Mouse (Mus musculus): ENCODE results near the gene C1rl. TPM values are rescaled to one million over a fixed set of nuclear protein-coding genes. Genes with fewer than 3 reads are reported as not detected.
"Not testable (repeated sequence)": the region's sequence is repeated elsewhere in the genome, so short reads cannot be mapped to it uniquely, and the experiment has no call there.

C1rl gene
- total RNA-seq, 2 experiments from 2014 or later: 5.9 to 7.0 TPM

DNA sequence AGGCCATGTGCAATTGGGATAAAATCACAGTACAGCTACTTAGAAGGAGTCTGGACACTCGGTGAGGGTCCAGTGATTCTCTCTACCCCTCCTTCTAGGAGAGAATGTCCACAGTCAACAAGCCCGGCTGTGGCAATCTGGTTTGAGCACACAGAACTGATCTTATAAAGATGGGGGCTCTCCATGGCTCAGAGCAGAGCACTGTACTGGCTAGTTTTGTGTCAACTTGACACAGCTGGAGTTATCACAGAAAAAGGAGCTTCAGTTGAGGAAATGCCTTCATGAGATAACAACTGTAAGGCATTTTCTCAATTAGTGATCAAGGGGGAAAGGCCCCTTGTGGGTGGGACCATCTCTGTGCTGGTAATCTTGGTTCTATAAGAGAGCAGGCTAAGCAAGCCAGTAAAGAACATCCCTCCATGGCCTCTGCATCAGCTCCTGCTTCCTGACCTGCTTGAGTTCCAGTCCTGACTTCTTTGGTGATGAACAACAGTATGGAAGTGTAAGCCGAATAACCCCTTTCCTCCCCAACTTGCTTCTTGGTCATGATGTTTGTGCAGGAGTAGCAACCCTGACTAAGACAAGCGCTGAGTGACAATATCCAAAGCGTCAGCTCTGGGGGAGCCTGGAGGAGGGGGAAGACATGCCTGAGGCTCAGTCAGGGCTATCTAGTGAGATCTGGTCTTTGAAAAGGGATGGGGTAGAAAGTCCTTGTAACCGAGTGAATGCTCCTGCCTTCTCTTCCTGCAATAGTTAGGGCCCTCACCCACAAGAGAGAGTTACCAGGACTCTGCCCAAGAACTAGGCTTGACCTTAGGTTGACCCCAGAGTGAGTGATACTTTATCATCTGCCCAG is 20.9 kb upstream of the C1rl start:
- ATAC-seq (replicated peaks; ENCODE audit: poor library complexity, severe bottlenecking): not testable (repeated sequence)

DNA sequence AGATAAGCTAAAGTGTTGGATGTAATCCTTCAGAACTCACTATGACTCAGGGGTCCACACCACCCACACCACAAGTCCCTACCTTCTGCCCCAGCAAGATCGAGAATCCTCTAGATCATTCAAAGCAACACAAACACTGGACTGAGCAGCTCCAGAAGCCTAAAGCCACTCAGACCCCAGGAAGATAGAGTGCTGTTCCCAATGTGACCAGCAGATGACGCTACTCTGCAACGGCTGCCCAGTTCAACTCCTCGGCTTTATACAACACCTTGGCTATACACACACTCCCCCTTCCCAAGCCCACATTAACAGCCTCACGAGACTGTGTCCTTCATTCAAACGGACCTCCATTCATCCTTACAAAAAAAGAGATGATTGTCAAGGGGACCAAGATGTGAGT is 20.1 kb upstream of the C1rl start:
- ATAC-seq (replicated peaks; ENCODE audit: poor library complexity, severe bottlenecking): peak; percentile 62

DNA sequence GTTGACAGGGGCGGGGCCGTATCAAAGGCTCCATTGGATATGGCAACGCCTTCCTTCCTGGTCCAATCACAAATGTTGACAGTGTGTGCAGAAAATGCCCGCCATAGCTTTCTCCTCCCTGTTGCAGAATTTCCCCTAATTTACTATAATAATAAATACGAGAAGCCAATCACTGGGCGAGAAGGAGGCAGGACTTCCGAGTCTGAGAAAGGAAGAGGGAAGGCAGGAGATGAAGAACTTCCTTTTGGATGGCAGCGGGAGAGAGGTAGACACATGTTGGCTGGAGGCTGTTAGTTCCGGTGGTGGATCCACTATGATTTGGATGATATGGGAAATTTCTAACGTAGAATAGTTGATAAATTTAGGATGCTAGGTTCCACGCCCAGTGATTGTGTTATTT is 18.3 kb upstream of the C1rl start:
- no peak for ATAC-seq (replicated peaks; ENCODE audit: poor library complexity, severe bottlenecking)

DNA sequence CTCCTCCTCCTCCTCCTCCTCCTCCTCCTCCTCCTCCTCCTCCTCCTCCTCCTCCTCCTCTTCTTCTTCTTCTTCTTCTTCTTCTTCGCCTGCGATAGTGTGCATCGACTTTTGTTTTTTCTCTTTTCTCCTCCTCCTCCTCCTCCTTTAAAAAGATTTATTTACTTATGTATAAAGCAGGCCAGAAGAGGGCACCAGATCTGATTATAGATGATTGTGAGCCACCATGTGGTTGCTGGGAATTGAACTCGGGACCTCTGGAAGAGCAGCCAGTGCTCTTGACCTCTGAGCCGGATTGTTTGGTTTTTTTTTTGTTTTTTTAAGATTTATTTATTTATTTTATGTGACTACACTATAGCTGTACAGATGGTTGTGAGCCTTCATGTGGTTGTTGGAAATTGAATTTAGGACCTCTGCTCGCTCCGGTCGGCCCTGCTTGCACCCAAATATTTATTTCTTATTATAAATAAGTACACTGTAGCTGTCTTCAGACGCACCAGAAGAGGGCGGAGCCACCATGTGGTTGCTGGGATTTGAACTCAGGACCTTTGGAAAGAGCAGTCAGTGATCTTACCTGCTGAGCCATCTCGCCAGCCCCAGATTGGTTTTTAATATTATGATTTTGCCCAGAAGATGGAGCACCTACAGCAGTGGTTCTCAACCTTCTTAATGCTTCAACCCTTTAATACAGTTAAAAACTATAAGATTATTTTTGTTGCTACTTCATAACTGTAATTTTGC is 17.4 kb upstream of the C1rl start:
- ATAC-seq (replicated peaks; ENCODE audit: poor library complexity, severe bottlenecking): not testable (repeated sequence)

DNA sequence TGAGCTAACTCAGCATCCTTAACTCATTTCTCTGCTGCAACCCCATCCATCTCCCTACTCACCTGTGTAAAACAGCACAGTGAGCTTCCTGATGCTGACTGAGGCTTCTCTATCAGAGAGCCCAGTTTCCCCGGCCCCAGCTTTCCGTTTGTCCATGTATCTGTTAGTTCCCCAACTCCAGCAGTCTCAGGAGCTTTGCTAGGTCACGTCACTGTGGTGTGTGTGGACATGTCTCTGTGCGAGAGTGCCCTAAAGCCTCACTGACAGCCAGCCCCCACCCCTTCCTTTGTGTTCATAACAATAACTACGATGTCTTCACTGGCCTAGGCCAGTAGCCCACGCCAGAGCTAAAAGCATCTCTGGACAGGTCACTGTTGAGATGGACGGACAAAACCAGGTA is 16.7 kb upstream of the C1rl start:
- no peak for ATAC-seq (replicated peaks; ENCODE audit: poor library complexity, severe bottlenecking)

DNA sequence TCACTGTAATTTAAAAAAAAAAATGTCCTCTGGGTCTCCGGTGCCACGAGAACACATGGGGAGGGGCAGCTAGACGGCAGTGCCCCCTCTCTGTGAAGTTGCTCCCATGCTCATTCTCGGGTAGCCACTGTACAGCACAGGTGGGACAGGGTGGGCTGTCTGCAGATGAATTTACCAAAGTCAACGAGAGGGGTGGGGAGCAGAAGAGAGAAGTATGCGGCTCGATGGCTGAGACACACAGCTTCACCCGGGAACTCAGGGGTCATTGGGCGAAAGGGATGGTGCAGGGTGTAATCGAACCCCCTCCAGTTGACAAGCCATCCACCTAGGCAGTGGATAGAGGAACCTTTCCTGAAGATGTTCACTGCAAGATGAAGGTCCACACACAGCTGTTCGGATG is 16.1 kb upstream of the C1rl start:
- no peak for ATAC-seq (replicated peaks; ENCODE audit: poor library complexity, severe bottlenecking)

DNA sequence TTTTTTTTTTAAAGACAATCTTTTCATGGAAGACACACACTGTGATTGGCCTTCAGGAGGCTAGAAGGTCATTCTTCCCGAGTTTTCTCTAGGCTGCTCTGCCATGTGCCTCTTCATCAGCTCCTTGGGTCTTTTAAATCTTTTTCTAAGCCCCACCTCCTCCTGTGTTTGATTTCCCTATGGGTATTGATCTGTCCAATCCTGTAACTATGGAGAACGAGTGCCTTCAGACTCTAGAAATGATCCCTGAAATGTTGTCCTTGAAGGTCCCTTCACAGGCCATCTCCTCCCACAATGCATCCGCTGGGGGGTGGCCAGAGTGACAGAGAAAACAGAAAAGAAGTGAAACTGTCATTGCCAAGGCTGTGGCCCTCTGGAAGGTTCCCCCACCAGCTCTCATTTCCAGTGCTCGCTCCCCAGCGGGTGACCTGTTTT is 15.7 kb upstream of the C1rl start:
- peak; percentile 36 for ATAC-seq (replicated peaks; ENCODE audit: poor library complexity, severe bottlenecking)

DNA sequence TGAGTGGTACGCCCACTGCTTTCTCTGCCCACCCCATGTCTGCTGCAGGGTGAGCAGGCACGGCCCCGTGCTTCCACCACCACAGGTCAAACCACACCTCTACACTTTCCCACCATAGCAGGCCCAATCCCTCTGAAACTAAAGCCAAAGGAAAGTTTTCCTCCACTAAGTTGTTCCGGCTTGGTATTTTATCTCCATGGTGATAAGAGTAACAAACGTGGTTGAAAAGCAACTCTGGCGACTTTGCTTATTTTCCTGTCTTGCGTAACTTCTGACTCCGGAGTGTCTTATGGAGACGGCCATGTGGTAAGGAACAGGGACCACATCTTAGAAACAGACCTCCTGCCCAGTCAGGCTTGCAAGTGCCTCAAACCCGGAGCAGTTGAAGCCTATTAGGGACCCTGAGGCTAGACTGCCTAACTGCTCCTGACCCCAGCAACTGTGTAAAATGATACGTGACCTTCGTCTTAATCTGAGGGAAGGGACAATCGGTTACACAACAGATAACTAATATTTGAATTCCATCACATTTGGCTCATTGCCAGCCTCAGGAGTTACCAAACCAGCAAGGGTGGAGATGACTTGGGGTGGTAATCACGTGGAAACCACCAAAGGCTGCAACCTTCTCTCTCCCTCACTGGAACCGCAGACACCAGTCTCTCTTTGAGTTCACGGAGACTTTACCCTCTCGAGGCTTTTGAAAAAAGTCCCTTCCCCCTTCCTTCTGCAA is 14.8 kb upstream of the C1rl start:
- ATAC-seq (replicated peaks; ENCODE audit: poor library complexity, severe bottlenecking): peak; percentile 67

DNA sequence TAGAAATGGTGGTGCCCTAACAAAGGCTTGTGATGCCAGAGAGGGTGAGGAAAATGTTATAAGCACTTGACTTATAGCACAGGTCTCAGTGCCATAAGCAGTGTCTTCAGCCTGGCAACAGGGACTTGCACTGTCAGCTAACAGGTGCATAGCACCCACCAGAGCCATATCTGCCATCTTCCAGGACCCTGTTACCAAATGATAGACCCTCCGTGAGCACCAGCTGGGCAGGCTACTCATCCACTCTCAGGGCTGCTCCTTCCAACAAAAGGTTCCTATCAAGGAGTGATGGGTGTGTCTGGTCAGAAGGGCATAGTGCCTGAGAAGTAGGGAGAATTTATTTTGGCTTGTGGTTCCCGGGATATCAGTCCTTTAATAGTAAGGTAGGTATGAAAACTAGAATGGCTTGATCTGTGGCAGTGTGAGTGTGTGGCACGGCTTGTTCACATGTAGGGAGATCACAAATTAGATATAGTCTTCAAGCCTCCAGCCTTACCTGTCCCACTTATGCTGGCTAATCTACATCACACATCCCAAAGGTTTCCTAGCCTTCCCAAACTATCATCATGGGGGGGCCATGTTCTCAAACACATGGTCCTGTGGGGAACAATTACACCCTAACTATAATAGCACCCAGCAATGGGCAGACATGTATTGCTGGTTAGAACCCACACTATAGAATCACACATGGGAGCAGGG is 13.9 kb upstream of the C1rl start:
- no peak for ATAC-seq (replicated peaks; ENCODE audit: poor library complexity, severe bottlenecking)

DNA sequence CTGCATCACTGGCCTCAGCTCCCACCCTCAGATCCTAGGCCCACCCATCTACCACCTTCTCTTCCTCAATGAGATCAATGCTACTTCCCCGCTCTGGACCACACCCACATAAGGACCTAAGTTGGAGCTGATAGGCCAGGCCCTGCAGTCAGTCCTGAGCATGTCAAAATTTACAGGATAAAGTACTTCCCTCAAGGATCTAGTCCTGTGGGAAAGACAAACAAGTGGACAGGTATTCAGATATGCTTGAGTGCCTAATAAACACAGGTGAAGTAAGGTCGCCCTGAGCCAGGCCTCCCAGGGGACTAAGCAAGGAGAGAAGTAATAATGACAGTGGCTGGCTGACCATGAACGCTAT is 13.4 kb upstream of the C1rl start:
- ATAC-seq (replicated peaks; ENCODE audit: poor library complexity, severe bottlenecking): no peak

DNA sequence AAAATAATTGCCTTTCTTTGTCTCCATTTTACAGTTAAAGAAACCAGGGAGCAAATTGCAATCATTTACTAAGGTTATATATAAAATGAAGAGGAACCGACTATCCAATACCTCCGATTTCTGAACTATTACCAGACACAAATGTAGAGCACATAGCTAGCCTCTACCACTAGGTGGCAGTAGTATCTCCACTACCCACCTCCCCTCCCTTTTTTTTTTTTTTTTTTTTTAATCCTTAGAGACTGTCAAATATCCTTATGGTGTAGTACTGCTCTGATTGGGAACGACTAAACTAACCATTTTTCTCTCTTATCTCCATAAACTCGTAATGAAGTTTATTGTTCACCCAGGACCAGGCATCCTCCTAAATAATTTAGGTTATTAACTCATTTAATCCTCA is 12.6 kb upstream of the C1rl start:
- no peak for ATAC-seq (replicated peaks; ENCODE audit: poor library complexity, severe bottlenecking)

DNA sequence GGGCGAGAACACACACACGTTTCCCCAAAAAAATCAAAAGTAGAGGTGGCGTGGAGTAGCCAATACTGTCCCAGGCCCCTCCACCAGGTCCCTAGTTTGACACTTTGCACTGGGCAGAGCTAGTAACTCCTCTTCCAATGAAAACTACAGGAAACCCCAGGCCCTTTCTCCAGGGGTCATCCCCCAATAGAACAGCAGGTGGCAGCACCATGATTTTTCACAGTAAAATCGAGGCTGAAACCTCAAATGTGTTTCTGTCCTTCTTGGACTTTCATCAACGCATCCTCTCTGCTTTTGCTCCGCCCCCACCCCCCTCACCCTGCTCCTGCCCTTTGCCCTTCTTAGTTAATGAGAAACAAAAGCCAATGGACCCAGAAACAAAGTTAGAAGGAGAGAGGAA is 11.3 kb upstream of the C1rl start:
- ATAC-seq (replicated peaks; ENCODE audit: poor library complexity, severe bottlenecking): peak; percentile 17

DNA sequence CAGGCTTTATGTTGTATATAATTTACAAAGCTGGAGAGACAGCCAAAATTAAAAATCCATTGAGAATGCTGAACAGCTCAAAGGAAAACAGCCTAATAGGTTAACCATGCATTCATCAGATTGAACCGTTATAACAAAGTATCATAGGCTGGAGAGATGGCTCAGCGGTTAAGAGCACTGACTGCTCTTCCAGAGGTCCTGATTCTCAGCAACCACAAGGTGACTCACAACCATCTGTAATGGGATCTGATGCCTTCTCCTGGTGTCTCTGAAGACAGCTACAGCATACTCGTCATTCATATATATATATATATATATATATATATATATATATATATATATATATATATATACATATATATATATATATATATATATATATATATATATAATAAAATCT is 9.1 kb upstream of the C1rl start:
- ATAC-seq (replicated peaks; ENCODE audit: poor library complexity, severe bottlenecking): not testable (repeated sequence)

DNA sequence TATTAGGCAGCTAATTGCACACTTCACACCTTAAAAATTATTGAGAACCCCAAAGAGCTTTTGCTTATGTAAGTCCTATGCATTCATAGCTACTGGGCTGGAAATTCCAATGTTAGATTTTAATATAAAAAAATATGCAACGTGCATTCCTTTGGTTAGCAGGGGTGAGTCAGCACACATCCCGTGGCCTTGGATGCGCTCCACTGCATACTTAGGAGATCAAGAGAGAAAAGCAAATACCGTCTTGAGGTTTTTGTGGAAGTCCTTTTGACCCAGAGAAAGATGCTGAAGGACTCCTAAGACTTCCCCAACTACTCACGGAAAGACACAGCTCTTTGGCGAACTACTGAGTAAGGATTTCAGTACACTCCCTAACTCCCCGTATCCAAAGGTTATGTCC is 8.1 kb upstream of the C1rl start:
- ATAC-seq (replicated peaks; ENCODE audit: poor library complexity, severe bottlenecking): no peak

DNA sequence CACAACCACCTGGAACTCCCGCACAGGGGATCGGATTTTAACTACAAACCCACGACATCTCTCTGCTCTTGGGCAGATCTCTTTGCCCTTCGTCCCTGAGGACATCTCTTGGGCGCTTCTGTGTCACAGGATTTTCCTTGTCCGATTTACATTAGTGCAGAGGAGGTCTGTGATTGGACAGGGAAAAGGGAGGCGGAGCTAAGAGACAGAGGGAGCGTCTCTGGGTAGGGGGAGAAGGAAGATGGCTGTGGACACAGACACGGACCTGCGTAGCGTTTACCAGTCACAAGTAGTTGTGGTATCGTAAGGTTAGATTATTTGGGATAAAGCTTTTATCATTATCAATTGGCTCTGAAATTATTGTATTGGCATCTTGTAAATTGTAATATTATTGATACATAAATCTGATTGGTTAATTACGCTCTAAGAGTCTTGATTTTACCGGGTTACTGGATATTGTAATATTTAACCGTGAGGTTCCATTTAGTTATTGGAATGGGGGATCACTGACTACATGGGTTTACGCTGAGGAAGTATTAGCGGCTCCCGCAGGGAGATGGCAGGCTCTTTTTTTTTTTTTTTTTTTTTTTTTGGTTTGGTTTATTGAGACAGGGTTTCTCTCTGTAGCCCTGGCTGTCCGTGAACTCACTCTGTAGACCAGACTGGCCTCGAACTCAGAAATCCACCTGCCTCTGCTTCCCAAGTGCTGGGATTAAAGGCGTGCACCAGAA is 7.3 kb upstream of the C1rl start:
- no peak for ATAC-seq (replicated peaks; ENCODE audit: poor library complexity, severe bottlenecking)

DNA sequence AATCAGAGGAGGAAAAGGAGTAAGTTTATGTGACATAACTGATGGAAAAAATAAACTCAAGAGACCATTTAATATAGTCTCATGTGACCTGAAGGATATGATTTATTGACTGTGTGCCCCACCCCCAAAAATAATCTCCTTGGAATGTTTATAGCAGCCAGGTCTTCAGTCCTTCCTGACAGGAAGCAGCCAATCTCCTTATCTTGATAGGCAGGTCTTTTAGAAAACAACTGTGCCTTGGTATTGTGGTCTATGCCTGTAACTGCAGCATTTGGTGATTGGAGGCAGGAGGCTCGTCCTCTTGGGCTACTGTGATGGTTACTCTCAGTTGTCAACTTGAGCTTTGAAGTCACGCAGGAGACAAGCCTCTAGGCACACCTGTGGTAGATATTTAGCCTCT is 5.4 kb upstream of the C1rl start:
- no peak for ATAC-seq (replicated peaks; ENCODE audit: poor library complexity, severe bottlenecking)

DNA sequence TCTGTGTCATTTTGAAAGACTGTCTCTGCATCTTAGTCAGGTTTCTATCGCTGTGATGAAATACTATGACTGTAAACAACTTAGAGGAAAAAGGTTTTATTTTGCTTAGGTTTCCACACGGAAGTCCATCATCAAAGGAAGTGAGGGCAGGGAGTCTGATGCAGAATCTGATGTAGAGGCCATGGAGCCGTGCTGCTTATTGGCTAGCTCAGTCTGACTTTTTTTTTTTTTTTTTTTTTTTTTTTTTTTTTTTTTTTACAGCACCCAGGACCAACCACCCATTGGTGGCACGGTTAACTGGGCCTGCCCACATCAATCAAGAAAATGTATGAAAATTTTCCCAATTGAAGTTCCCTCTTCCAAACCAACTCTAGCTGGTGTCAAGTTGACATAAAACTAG is 4.0 kb upstream of the C1rl start:
- no peak for ATAC-seq (replicated peaks; ENCODE audit: poor library complexity, severe bottlenecking)

DNA sequence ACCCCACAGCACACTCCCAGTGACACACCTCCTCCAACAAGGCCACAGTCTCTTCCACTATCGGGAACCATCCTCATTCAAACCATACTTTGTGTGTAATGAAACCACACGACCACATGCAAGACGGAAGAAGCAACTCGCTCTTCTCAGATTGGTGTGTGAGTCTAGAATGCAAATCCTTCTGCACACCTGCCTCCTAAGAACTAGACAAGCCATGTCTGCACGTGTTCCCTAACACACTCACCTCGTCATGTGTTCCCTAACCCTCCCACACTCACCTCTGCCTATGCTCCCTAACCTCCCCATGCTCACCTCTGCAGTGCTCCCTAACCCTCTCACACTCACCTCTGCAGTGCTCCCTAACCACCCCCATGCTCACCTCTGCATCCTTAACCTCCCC is 1.5 kb upstream of the C1rl start:
- ATAC-seq (replicated peaks; ENCODE audit: poor library complexity, severe bottlenecking): peak; percentile 13

DNA sequence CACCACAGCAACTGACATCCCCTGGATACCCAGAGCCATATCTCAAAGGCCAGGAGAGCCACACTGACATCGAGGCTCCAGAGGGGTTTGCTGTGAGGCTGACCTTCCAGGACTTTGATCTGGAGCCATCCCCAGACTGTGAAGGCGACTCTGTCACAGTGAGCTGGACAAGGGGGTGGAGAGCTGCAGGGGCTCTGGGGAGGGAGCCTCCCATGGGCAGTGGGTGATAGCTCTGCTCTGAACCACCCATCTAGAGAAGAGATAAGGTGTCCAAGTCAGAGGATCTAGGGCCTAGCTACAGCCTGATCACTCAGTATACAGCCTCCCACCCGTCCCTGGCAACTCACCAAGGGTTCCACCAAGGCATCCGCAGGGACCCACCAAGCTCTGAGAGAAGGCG is 973 bp downstream of the C1rl start:
- no peak for ATAC-seq (replicated peaks; ENCODE audit: poor library complexity, severe bottlenecking)

DNA sequence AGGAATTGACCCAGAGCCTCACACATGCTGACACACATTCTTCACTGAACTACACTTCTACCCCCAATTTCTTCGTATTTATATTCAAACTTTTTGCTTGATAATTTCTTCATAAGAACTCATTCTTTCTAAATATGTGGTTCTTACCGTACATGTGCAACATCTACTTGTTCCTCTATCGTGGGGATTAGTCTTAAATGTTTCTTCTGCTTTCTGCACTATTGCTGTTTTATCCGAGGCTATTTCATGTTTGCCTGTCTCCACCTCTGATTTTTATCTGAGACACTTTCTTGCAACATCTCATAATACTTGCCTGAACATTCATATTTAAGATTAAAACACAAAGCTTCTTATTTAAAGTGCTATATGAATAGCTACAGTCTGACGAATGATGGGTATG is 3.1 kb downstream of the C1rl start:
- peak; percentile 70 for ATAC-seq (replicated peaks; ENCODE audit: poor library complexity, severe bottlenecking)

All from granulocyte monocyte progenitor cell, adult 5-6 weeks (primary cell).